Mouse (Mus musculus) CH12.LX (cell line): ENCODE measurements around the gene Plcl2. TPM values are rescaled to one million over a fixed set of nuclear protein-coding genes. Genes with fewer than 3 reads are reported as not detected.

Experiments
- DNase-seq: peaks from one replicate; pipeline ENCODE4 v3.0.0-alpha.2; 2013; ENCODE audit errors: extremely low read depth
- H3K27ac ChIP-seq: 2 replicates; pipeline ENCODE4 v1.5.1; 2012; ENCODE audit warnings: low read depth, mild to moderate bottlenecking, control low read depth, moderate library complexity; ENCODE audit not compliant: insufficient read depth
- H3K27me3 ChIP-seq: replicated peaks from 2 replicates; pipeline ENCODE3; 2012; ENCODE audit warnings: inconsistent platforms
- H3K36me3 ChIP-seq, 2 experiments: replicated peaks in 1 of 2; 2 replicates each; pipeline versions ENCODE3 to v1.6.1; 2012; ENCODE audit warnings: inconsistent platforms in 1 of 2, low read length in 1 of 2, mild to moderate bottlenecking in 1 of 2, mixed read lengths in 1 of 2, moderate library complexity in 1 of 2; ENCODE audit not compliant: control insufficient read depth in 1 of 2, insufficient read depth in 1 of 2
- H3K4me1 ChIP-seq, 2 experiments: 2 replicates each; pipeline ENCODE4 v1.6.1; 2012; ENCODE audit warnings: inconsistent platforms in 1 of 2, moderate library complexity in 1 of 2; ENCODE audit not compliant: insufficient read depth in 2 of 2, control insufficient read depth in 1 of 2
- H3K4me2 ChIP-seq: 2 replicates; pipeline ENCODE4 v1.6.1; 2012; ENCODE audit warnings: low read depth, mild to moderate bottlenecking, control low read depth; ENCODE audit not compliant: poor library complexity, insufficient read depth, severe bottlenecking
- H3K4me3 ChIP-seq, 3 experiments: fragments of 150-350 bp in 1 of 3; sonication (generic) in 1 of 3; replicated peaks in 1 of 3; 2 replicates each; pipeline versions ENCODE3 to v1.5.1; 2011 to 2012; ENCODE audit warnings: low read depth in 2 of 3, low read length in 2 of 3, mild to moderate bottlenecking in 2 of 3, moderate library complexity in 2 of 3, control low read depth in 1 of 3, improper control_type of control experiment in 1 of 3, inconsistent platforms in 1 of 3, mixed read lengths in 1 of 3; ENCODE audit not compliant: poor library complexity in 1 of 3
- H3K79me2 ChIP-seq: replicated peaks from 2 replicates; pipeline ENCODE4 v1.6.1; 2012; ENCODE audit warnings: mild to moderate bottlenecking, moderate library complexity; ENCODE audit not compliant: control insufficient read depth, poor library complexity, insufficient read depth, severe bottlenecking; ENCODE audit errors: extremely low read depth
- H3K9ac ChIP-seq: 2 replicates; pipeline ENCODE4 v1.6.1; 2012; ENCODE audit warnings: low read depth, mild to moderate bottlenecking, control low read depth, moderate library complexity; ENCODE audit not compliant: insufficient read depth
- H3K9me3 ChIP-seq: replicated peaks from 2 replicates; pipeline ENCODE3; 2012; ENCODE audit warnings: low read length, inconsistent platforms, mixed read lengths
- BHLHE40 ChIP-seq: IDR thresholded peaks from 2 replicates; pipeline ENCODE4 v1.6.1; 2011; ENCODE audit warnings: mild to moderate bottlenecking, low read depth, low read length, improper control_type of control experiment
- CHD1 ChIP-seq: IDR thresholded peaks from 2 replicates; pipeline ENCODE4 v1.6.1; 2012; ENCODE audit warnings: low read depth, low read length, improper control_type of control experiment, inconsistent platforms
- CHD2 ChIP-seq: IDR thresholded peaks from 2 replicates; pipeline ENCODE4 v1.6.1; 2011; ENCODE audit warnings: low read length, improper control_type of control experiment
- CTCF ChIP-seq, 2 experiments: IDR thresholded peaks in 1 of 2; conservative IDR thresholded peaks in 1 of 2; 2 replicates each; pipeline ENCODE4 v1.5.1; 2011 to 2012; ENCODE audit warnings: low read depth in 2 of 2, low read length in 2 of 2, improper control_type of control experiment in 1 of 2, inconsistent platforms in 1 of 2, mild to moderate bottlenecking in 1 of 2, moderate library complexity in 1 of 2
- E2F4 ChIP-seq: IDR thresholded peaks from 2 replicates; pipeline ENCODE4 v1.6.1; 2011; ENCODE audit warnings: low read depth, low read length, improper control_type of control experiment; ENCODE audit not compliant: insufficient replicate concordance
- ELF1 ChIP-seq: IDR thresholded peaks from 2 replicates; pipeline ENCODE4 v1.6.1; 2014; ENCODE audit warnings: low read depth, mild to moderate bottlenecking, inconsistent platforms, low read length, improper control_type of control experiment
- EP300 ChIP-seq: IDR thresholded peaks from 2 replicates; pipeline ENCODE4 v1.6.1; 2011; ENCODE audit warnings: low read length, improper control_type of control experiment
- ETS1 ChIP-seq: conservative IDR thresholded peaks from 2 replicates; pipeline ENCODE4 v1.6.1; 2012; ENCODE audit warnings: low read depth, mild to moderate bottlenecking, inconsistent platforms, low read length, improper control_type of control experiment, moderate library complexity
- GABPA ChIP-seq: IDR thresholded peaks from 2 replicates; pipeline ENCODE4 v1.6.1; 2012; ENCODE audit warnings: low read depth, low read length, improper control_type of control experiment, inconsistent platforms; ENCODE audit not compliant: insufficient replicate concordance
- HCFC1 ChIP-seq: IDR thresholded peaks from 2 replicates; pipeline ENCODE4 v1.6.1; 2012; ENCODE audit warnings: low read depth, mild to moderate bottlenecking, inconsistent platforms, low read length, improper control_type of control experiment
- IRF4 ChIP-seq: IDR thresholded peaks from 2 replicates; pipeline ENCODE4 v1.6.1; 2014; ENCODE audit warnings: low read depth, mild to moderate bottlenecking, inconsistent platforms, low read length, improper control_type of control experiment
- JUN ChIP-seq: IDR thresholded peaks from 2 replicates; pipeline ENCODE4 v1.6.1; 2011; ENCODE audit warnings: low read depth, mild to moderate bottlenecking, low read length, improper control_type of control experiment, moderate library complexity; ENCODE audit not compliant: insufficient read depth
- JUND ChIP-seq: conservative IDR thresholded peaks from 2 replicates; pipeline ENCODE4 v1.6.1; 2011; ENCODE audit warnings: low read depth, low read length, improper control_type of control experiment
- KAT2A ChIP-seq: IDR thresholded peaks from 2 replicates; pipeline ENCODE4 v1.6.1; 2012; ENCODE audit warnings: low read length, improper control_type of control experiment, inconsistent platforms; ENCODE audit not compliant: insufficient replicate concordance
- MAX ChIP-seq: IDR thresholded peaks from 2 replicates; pipeline ENCODE4 v1.6.1; 2011; ENCODE audit warnings: low read length, improper control_type of control experiment
- MAZ ChIP-seq: IDR thresholded peaks from 2 replicates; pipeline ENCODE4 v1.6.1; 2012; ENCODE audit warnings: low read depth, mild to moderate bottlenecking, inconsistent platforms, low read length, improper control_type of control experiment, moderate library complexity
- MEF2A ChIP-seq: IDR thresholded peaks from 2 replicates; pipeline ENCODE4 v1.6.1; 2014; ENCODE audit warnings: low read depth, mild to moderate bottlenecking, inconsistent platforms, low read length, improper control_type of control experiment, borderline replicate concordance
- MXI1 ChIP-seq: IDR thresholded peaks from 2 replicates; pipeline ENCODE4 v1.6.1; 2011; ENCODE audit warnings: mild to moderate bottlenecking, low read depth, low read length, improper control_type of control experiment
- MYC ChIP-seq: IDR thresholded peaks from 2 replicates; pipeline ENCODE4 v1.6.1; 2011; ENCODE audit warnings: low read depth, mild to moderate bottlenecking, improper control_type of control experiment, low read length
- NELFE ChIP-seq: IDR thresholded peaks from 2 replicates; pipeline ENCODE4 v1.6.1; 2011; ENCODE audit warnings: low read depth, low read length, improper control_type of control experiment
- PAX5 ChIP-seq: IDR thresholded peaks from 2 replicates; pipeline ENCODE4 v1.6.1; 2012; ENCODE audit warnings: low read length, inconsistent platforms, mixed read lengths
- POLR2A ChIP-seq: IDR thresholded peaks from 2 replicates; pipeline ENCODE4 v1.6.1; 2011; ENCODE audit warnings: low read depth, mild to moderate bottlenecking, improper control_type of control experiment, low read length
- RAD21 ChIP-seq: IDR thresholded peaks from 2 replicates; pipeline ENCODE4 v1.6.1; 2011; ENCODE audit warnings: low read depth, mild to moderate bottlenecking, low read length, improper control_type of control experiment, moderate library complexity
- RCOR1 ChIP-seq: conservative IDR thresholded peaks from 2 replicates; pipeline ENCODE4 v1.6.1; 2012; ENCODE audit warnings: low read depth, mild to moderate bottlenecking, inconsistent platforms, low read length, improper control_type of control experiment
- SIN3A ChIP-seq: IDR thresholded peaks from 2 replicates; pipeline ENCODE4 v1.6.1; 2012; ENCODE audit warnings: low read length, improper control_type of control experiment, inconsistent platforms
- UBTF ChIP-seq: IDR thresholded peaks from 2 replicates; pipeline ENCODE4 v1.6.1; 2012; ENCODE audit warnings: low read depth, mild to moderate bottlenecking, inconsistent platforms, low read length, improper control_type of control experiment, moderate library complexity
- USF1 ChIP-seq: IDR thresholded peaks from 2 replicates; pipeline ENCODE4 v1.6.1; 2014; ENCODE audit warnings: low read depth, mild to moderate bottlenecking, inconsistent platforms, low read length, improper control_type of control experiment
- ZKSCAN1 ChIP-seq: IDR thresholded peaks from 2 replicates; pipeline ENCODE4 v1.6.1; 2012; ENCODE audit warnings: low read depth, inconsistent platforms, low read length, improper control_type of control experiment, borderline replicate concordance
- dilution Hi-C: fragments of 300-500 bp; cut with MboI; formaldehyde crosslinking; loops from 2 replicates; pipeline ENCODE4 v1.14.3; 2020; ENCODE audit warnings: low sequenced_read_pairs; ENCODE audit not compliant: extremely low pct_unique_long_range_greater_than_20kb, extremely low pct_ligation_motif_present
- in situ Hi-C: fragments of 300-500 bp; cut with MboI; formaldehyde crosslinking; loops from 3 replicates; pipeline ENCODE4 v1.14.3; 2019; ENCODE audit warnings: low sequenced_read_pairs, low pct_ligation_motif_present, low pct_unique_long_range_greater_than_20kb, mixed read lengths
- polyA plus RNA-seq: library from polyadenylated mRNA; unstranded; fragments of >175 nt; gene quantifications from 2 replicates; pipeline ENCODE4 v1.2.1, GENCODE M21; 2012; ENCODE audit warnings: low read depth; ENCODE audit not compliant: insufficient read length
- total RNA-seq, 2 experiments: library from RNA; depleted of rRNA; stranded (reverse); fragments of 300-350 nt in 1 of 2; fragments of >200 nt in 1 of 2; gene quantifications; 2 replicates each; pipeline ENCODE4 v1.2.3; 2012 to 2014

The Plcl2 gene
- total and polyA plus RNA-seq, 3 experiments = 9.0 to 16.6 (median 12.7) TPM

- H3K4me2 ChIP-seq = no peak overlapping the region
- TF ChIP-seq IRF4 (no peak), JUND (no peak), JUN (no peak), CTCF (conservative IDR thresholded peaks at IDR 0.05 in 1 of 2, IDR thresholded peaks at IDR 0.05 in 1 of 2; ENCODE audit: low read depth in 2 of 2, low read length in 2 of 2) (no peak), HCFC1 (no peak), ZKSCAN1 (no peak), UBTF (no peak), ELF1 (no peak), NELFE (no peak), MXI1 (no peak), CHD2 (no peak), POLR2A (no peak), MEF2A (no peak)
- TF ChIP-seq, all 38 proteins: peak for 0
- in situ Hi-C loops = no loop called here
- DNase-seq = no peak
- Histone ChIP-seq H3K36me3 (peaks cover 4 to 8% of the 10 kb centered on the region in 2 experiments), H3K9ac (no peak overlapping the region), H3K4me3 (no peak overlapping the region), H3K4me1 (peaks cover 0 to 6% of the 10 kb centered on the region in 2 experiments; a peak in 1 of 4 replicates), H3K9me3 (no peaks in the 10 kb centered on the region), H3K79me2 (no peaks in the 10 kb centered on the region), H3K27me3 (no peaks in the 10 kb centered on the region), H3K27ac (no peak overlapping the region)
- dilution Hi-C loops = no loop called here
Observed at GRCm38 (mm10) chr17:50634008-50634871, 125.0 kb downstream of the Plcl2 start.

GRCm38 (mm10) chr17:50635961-50636585 lies 126.9 kb downstream of the Plcl2 start:
- dilution Hi-C loops = no loop called here
- peaks cover 10 to 16% of the 10 kb centered on the region in 2 experiments for H3K36me3 ChIP-seq
- in situ Hi-C loops = no loop called here
- H3K9ac ChIP-seq = no peak overlapping the region
- no peak overlapping the region for H3K4me3 ChIP-seq
- H3K27me3 ChIP-seq = no peaks in the 10 kb centered on the region
- no peak for DNase-seq
- TF ChIP-seq PAX5 (no peak), NELFE (no peak), GABPA (no peak), MAZ (no peak), ZKSCAN1 (no peak), SIN3A (no peak), MYC (no peak), ETS1 (no peak), CHD1 (no peak), MAX (no peak), ELF1 (no peak), BHLHE40 (no peak), RCOR1 (no peak), USF1 (no peak), KAT2A (no peak), EP300 (no peak), E2F4 (no peak), MXI1 (no peak), JUND (no peak), RAD21 (no peak)
- TF ChIP-seq, all 38 proteins: peak for 0
- Histone ChIP-seq H3K9me3 (no peaks in the 10 kb centered on the region), H3K27ac (no peak overlapping the region), H3K79me2 (no peaks in the 10 kb centered on the region), H3K4me2 (no peak overlapping the region), H3K4me1 (peaks cover 0 to 6% of the 10 kb centered on the region in 2 experiments; a peak in 1 of 4 replicates)
